Mouse (Mus musculus): ENCODE results near the gene Adnp. TPM values are rescaled to one million over a fixed set of nuclear protein-coding genes. Genes with fewer than 3 reads are reported as not detected.

The Adnp gene
- 28.7 and 36.3 TPM in 2 replicates for total RNA-seq (2014; fragmentation: Nextera tagmentation)
- total RNA-seq (2017), result 0.95 and 4.7 TPM in 2 replicates

- peak; percentile 84 for ATAC-seq (replicated peaks; ENCODE audit: poor library complexity, severe bottlenecking)
Measured at GRCm38 (mm10) chr2:168206725-168207644, at the start of gene Adnp. Gene Adnp (minus strand): TSS chr2:168207112.

GRCm38 (mm10) chr2:168256506-168256905, 49.6 kb upstream of the Adnp start:
- ATAC-seq (replicated peaks; ENCODE audit: poor library complexity, severe bottlenecking), result no peak

GRCm38 (mm10) chr2:168253822-168254221, 46.9 kb upstream of the Adnp start:
- ATAC-seq (replicated peaks; ENCODE audit: poor library complexity, severe bottlenecking), result no peak

GRCm38 (mm10) chr2:168252639-168253292, 45.9 kb upstream of the Adnp start:
- peak; percentile 49 for ATAC-seq (replicated peaks; ENCODE audit: poor library complexity, severe bottlenecking)

- ATAC-seq (replicated peaks; ENCODE audit: poor library complexity, severe bottlenecking), result peak; percentile 61
Measured at GRCm38 (mm10) chr2:168250270-168250669, 43.4 kb upstream of the Adnp start.

GRCm38 (mm10) chr2:168248856-168249245, 41.9 kb upstream of the Adnp start:
- ATAC-seq (replicated peaks; ENCODE audit: poor library complexity, severe bottlenecking), result peak; percentile 85

GRCm38 (mm10) chr2:168248167-168248855, 41.4 kb upstream of the Adnp start:
- no peak for ATAC-seq (replicated peaks; ENCODE audit: poor library complexity, severe bottlenecking)

- ATAC-seq (replicated peaks; ENCODE audit: poor library complexity, severe bottlenecking), result no peak
Measured at GRCm38 (mm10) chr2:168245571-168245970, 38.7 kb upstream of the Adnp start.

- ATAC-seq (replicated peaks; ENCODE audit: poor library complexity, severe bottlenecking), result no peak
Measured at GRCm38 (mm10) chr2:168243278-168243677, 36.4 kb upstream of the Adnp start.

GRCm38 (mm10) chr2:168242841-168243240, 35.9 kb upstream of the Adnp start:
- ATAC-seq (replicated peaks; ENCODE audit: poor library complexity, severe bottlenecking), result no peak

GRCm38 (mm10) chr2:168238335-168238734, 31.4 kb upstream of the Adnp start:
- no peak for ATAC-seq (replicated peaks; ENCODE audit: poor library complexity, severe bottlenecking)

- ATAC-seq (replicated peaks; ENCODE audit: poor library complexity, severe bottlenecking), result no peak
Measured at GRCm38 (mm10) chr2:168233286-168233685, 26.4 kb upstream of the Adnp start.

GRCm38 (mm10) chr2:168231471-168231829, 24.5 kb upstream of the Adnp start:
- no peak for ATAC-seq (replicated peaks; ENCODE audit: poor library complexity, severe bottlenecking)

GRCm38 (mm10) chr2:168230773-168231470, 24.0 kb upstream of the Adnp start:
- ATAC-seq (replicated peaks; ENCODE audit: poor library complexity, severe bottlenecking), result peak; percentile 17

GRCm38 (mm10) chr2:168230026-168230728, 23.3 kb upstream of the Adnp start, which contains the start of the genes Gm20716, Dpm1 and Mocs3:
Gene Gm20716 (minus strand): TSS chr2:168230364.
Gene Dpm1 (minus strand): TSS chr2:168230591.
Gene Mocs3 (plus strand): TSS chr2:168230622.
- peak; percentile 72 for ATAC-seq (replicated peaks; ENCODE audit: poor library complexity, severe bottlenecking)

GRCm38 (mm10) chr2:168229116-168230025, 22.5 kb upstream of the Adnp start:
- peak; percentile 48 for ATAC-seq (replicated peaks; ENCODE audit: poor library complexity, severe bottlenecking)

- ATAC-seq (replicated peaks; ENCODE audit: poor library complexity, severe bottlenecking), result no peak
Measured at GRCm38 (mm10) chr2:168223326-168223725, 16.4 kb upstream of the Adnp start.

- 0 out of 2 replicates have a peak, but pooled peaks have one; percentile 25 for ATAC-seq (replicated peaks; ENCODE audit: poor library complexity, severe bottlenecking)
Measured at GRCm38 (mm10) chr2:168213788-168214397, 7.0 kb upstream of the Adnp start.

Data from granulocyte monocyte progenitor cell, adult 5-6 weeks (primary cell).